Mouse (Mus musculus) gastrocnemius, postnatal 10 days (tissue): ENCODE measurements around the gene Mroh2a. TPM values are rescaled to one million over a fixed set of nuclear protein-coding genes. Genes with fewer than 3 reads are reported as not detected.

Source experiments
- DNase-seq: peaks from one replicate; pipeline ENCODE4 v3.0.0; 2021; ENCODE audit warnings: mixed read lengths
- long read RNA-seq, 2 experiments: library from polyadenylated mRNA; stranded (forward); transcript quantifications; one replicate each; pipeline ENCODE4 v2.0.0; 2021
- total RNA-seq, 2 experiments: library from RNA; stranded (reverse); gene quantifications; 2 replicates each; pipeline ENCODE4 v1.2.3; 2021

Mroh2a gene
- under 1 TPM in 1 of 2 experiments, not detected in 1; 0.34 TPM for total RNA-seq
- long read RNA-seq, experiment 1, partial matches to known transcripts: 1 of 1 reads
- long read RNA-seq, experiment 1, other reads (novel, unspliced or antisense): 0 of 1 reads
- long read RNA-seq, experiment 2: 0 reads

GRCm38 (mm10) chr1:88226670-88227379, at the start of gene Mroh2a:
Gene Mroh2a, plus strand, starts transcription at chr1:88226986.
- peak; percentile 5 for DNase-seq

- DNase-seq: no peak
Measured at GRCm38 (mm10) chr1:88179657-88180056, 47.1 kb upstream of the Mroh2a start.

- no peak for DNase-seq
Measured at GRCm38 (mm10) chr1:88186325-88186935, 40.4 kb upstream of the Mroh2a start.

- DNase-seq: no peak
Measured at GRCm38 (mm10) chr1:88192136-88192535, 34.6 kb upstream of the Mroh2a start.

GRCm38 (mm10) chr1:88195687-88196086, 31.1 kb upstream of the Mroh2a start:
- no peak for DNase-seq

- no peak for DNase-seq
Measured at GRCm38 (mm10) chr1:88197443-88197842, 29.3 kb upstream of the Mroh2a start.

GRCm38 (mm10) chr1:88199996-88200395, 26.8 kb upstream of the Mroh2a start:
- no peak for DNase-seq

GRCm38 (mm10) chr1:88200456-88200855, 26.3 kb upstream of the Mroh2a start, which contains the start of gene Ugt1a2:
Gene Ugt1a2, plus strand, starts transcription at chr1:88200601.
- no peak for DNase-seq

- DNase-seq: peak; percentile 77
Measured at GRCm38 (mm10) chr1:88205294-88205922, 21.4 kb upstream of the Mroh2a start, which contains the start of gene Dnajb3. Gene Dnajb3, minus strand, starts transcription at chr1:88205782.

- DNase-seq: no peak
Measured at GRCm38 (mm10) chr1:88206843-88207479, 19.8 kb upstream of the Mroh2a start.

- DNase-seq: no peak
Measured at GRCm38 (mm10) chr1:88211812-88212211, 15.0 kb upstream of the Mroh2a start, which contains the start of gene Ugt1a1. Gene Ugt1a1, plus strand, starts transcription at chr1:88211959.

GRCm38 (mm10) chr1:88212341-88213045, 14.3 kb upstream of the Mroh2a start:
- peak; percentile 17 for DNase-seq

- no peak for DNase-seq
Measured at GRCm38 (mm10) chr1:88213061-88213460, 13.7 kb upstream of the Mroh2a start.

- DNase-seq: peak; percentile 14
Measured at GRCm38 (mm10) chr1:88213766-88214461, 12.9 kb upstream of the Mroh2a start.

GRCm38 (mm10) chr1:88214462-88214952, 12.3 kb upstream of the Mroh2a start:
- DNase-seq: no peak

- DNase-seq: no peak
Measured at GRCm38 (mm10) chr1:88215466-88216380, 11.1 kb upstream of the Mroh2a start.

GRCm38 (mm10) chr1:88216551-88216950, 10.2 kb upstream of the Mroh2a start:
- DNase-seq: no peak

- no peak for DNase-seq
Measured at GRCm38 (mm10) chr1:88217144-88217543, 9.6 kb upstream of the Mroh2a start.

- no peak for DNase-seq
Measured at GRCm38 (mm10) chr1:88217576-88217975, 9.2 kb upstream of the Mroh2a start.

- peak; percentile 16 for DNase-seq
Measured at GRCm38 (mm10) chr1:88218051-88218450, 8.7 kb upstream of the Mroh2a start.
